Mouse (Mus musculus) lung, adult 18-20 months (tissue): Measurements from ENCODE around the gene Ybx3.
A peak's percentile ranks its signal among the peaks of the same experiment; 100 is the strongest.

Source experiments
- DNase-seq, 2 experiments: peaks; one replicate each; pipeline ENCODE4 v3.0.0; 2022; ENCODE audit warnings: mixed read lengths in 2 of 2

Gene Ybx3

DNA sequence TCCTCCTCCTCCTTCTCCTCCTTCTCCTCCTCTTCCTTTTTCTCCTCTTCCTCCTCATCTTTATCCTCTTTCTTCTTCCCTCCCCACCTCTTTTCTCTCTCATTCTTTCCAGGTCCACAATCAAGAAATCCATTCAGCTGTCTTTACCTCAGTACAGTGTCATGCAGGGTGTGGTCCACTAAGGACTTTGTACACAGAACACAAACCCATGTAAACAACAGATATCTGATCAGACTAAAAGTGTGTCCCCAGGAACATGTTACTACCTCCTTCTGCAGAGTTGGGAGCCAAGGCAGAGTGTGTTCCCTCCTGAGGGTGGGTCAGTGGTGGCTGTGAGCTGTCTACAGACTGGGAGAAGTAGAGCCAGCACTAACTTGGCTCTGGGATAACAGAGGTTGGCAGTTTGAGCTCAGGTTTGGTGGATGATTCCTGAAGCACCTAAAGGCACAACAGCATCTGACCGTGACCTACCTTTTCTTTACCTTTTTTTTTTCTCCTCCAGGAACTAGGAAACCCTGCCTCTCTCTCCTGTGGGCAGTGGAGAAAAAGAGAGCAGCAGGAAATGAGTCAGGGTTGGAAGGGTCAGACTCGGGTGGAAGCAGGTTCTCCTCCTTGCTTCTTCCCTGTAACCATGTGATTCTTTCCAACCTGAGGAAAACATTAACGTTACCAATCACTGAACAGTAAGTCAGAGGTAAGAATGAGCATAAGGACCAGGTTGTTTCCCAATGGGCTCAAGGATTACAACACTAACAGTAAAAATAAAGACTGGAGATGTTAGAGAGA, 66.2 kb downstream of the Ybx3 start:
- DNase-seq = no peak

DNA sequence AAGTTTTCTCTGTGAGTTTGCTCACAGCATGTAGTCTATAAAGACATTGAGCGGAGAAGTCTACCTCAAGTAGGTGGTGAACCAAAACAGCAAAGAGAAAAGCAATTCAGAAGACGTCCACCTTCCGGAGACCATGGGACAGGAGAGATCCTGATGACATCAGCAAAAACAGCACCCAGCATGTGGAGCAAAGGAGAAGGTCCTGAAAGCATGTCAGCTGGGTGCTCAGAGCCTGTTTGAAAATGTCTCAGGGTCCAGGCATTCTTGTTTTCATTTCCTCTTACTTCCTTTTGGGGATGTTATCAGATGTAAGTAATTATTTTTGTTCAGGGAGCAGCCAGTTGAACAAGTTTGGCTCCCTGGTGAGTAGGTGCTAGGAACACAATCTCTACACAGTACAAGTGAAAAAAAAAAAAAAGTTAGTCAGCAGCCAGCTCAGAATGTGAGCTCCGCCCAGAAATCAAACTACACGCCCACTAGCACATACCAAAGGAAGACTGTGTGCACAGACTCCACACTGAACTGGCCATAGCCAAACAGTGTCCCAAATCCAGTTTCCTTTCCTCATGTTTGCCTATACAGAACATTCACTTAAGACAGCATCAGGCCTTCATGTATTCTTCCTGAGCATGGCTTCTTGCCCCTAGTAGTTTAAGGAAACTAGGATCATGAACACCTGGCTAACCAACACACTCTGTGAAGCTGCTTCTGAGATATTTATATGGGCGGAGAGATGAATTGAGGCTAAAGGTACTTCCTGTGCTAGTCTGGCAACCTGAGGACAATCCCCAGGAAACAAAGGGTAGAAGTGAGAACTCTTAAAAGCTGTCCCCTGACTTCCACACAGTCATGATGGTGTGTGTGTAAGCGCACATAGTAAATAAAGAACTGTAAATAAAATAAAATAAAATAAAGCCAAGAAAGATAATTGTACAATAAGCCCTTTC, 71.8 kb downstream of the Ybx3 start:
- peak; percentile 19 to 48 for DNase-seq
